Mouse (Mus musculus) hindbrain, embryonic 11.5 days (tissue): Measurements from ENCODE around the gene Ptrh2. TPM values are rescaled to one million over a fixed set of nuclear protein-coding genes. Genes with fewer than 3 reads are reported as not detected.

Experiments used
- polyA plus RNA-seq: library from polyadenylated mRNA; unstranded; fragments of >200 nt; fragmentation: Nextera tagmentation; extraction: Ambion mirVana; gene quantifications from 2 replicates; pipeline ENCODE4 v1.2.1, GENCODE M21; 2014

Gene Ptrh2
- polyA plus RNA-seq, 1 experiment from 2014 or later = 42.4 TPM

Other genes with a start within 250 kb of the Ptrh2 start
- gene Rnft1, start 199.3 kb upstream of the Ptrh2 start, polyA plus RNA-seq = 21.5 and 26.3 TPM in 2 replicates
- 56.4 and 57.8 TPM in 2 replicates for gene Rps6kb1, start 139.2 kb upstream of the Ptrh2 start, polyA plus RNA-seq
- gene Tubd1, start 139.0 kb upstream of the Ptrh2 start, polyA plus RNA-seq = 13.5 and 17.2 TPM in 2 replicates
- 97.9 and 105 TPM in 2 replicates for gene Vmp1, start 149 bp upstream of the Ptrh2 start, polyA plus RNA-seq
- 173 and 188 TPM in 2 replicates for gene Cltc, start 73.6 kb downstream of the Ptrh2 start, polyA plus RNA-seq
- 52.6 and 52.7 TPM in 2 replicates for gene Dhx40, start 123.8 kb downstream of the Ptrh2 start, polyA plus RNA-seq